Mouse (Mus musculus) WW6 (cell line): ENCODE measurements around the gene Nav2.
A peak's percentile ranks its signal among the peaks of the same experiment; 100 is the strongest.

Experiments
- DNase-seq: peaks from one replicate; pipeline ENCODE4 v3.0.0-alpha.2; 2013; ENCODE audit warnings: low read depth, low spot score

Gene Nav2

DNA sequence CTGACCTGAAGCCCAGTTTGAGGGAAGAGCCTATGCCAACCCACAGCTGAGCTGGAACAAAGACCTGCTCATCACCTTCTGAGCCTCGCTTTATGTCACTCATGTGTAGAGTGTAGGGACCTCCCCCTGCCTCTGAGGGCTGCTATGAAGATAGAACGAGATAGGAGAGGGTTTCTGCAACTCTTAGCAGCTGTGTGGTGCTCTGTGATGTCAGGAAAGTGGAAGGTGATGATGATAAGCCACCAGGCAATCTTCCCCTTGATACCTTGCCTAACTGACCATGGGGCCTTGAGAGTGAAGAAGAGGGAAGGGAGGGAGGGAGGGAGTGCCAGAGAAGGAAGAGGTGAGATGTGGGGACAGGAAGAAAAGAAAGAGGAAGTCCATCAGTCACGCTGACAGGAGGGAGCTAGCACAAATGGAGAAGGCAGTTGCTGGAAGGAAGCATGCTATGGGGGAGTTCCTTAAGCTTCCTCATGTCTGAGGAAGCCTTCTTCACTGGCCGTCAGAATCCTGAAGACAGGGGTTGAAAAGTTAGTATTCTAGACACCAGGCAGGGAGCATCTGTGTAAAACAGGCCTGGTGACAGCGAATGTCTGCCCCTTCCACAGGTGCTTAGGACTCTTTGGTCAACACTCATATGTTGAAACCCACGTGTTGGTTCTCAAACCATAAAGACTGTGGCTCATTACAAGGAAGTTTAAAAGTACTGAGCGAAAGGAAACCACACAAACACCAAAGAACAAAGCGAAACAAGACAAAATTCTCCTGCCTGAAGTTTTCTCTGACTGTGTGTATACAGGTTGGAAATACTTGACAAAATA is at the start of gene Nav2:
Nav2 (plus strand) TSS at position 196 of the 821 bp plus-strand sequence.
- no peak for DNase-seq

DNA sequence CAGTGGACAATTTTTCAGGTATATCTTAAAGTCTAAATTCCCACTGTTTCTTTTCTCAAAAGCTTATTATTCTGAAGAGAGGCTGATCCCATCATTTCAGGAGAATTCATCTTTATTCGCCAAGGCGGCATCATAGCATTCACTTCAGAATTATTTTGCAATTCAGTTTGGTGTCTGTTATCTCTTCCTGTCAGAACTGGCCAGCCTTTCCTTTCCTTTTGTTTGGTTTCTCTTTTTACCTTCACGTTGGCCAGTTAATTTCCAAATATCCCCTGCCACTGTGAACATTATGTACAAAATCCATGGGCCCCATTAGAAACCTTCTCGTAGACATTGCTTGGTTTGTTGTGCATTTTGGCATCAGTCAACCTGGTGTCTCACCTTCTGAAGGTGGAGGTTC is 49.2 kb upstream of the Nav2 start:
- DNase-seq: no peak

DNA sequence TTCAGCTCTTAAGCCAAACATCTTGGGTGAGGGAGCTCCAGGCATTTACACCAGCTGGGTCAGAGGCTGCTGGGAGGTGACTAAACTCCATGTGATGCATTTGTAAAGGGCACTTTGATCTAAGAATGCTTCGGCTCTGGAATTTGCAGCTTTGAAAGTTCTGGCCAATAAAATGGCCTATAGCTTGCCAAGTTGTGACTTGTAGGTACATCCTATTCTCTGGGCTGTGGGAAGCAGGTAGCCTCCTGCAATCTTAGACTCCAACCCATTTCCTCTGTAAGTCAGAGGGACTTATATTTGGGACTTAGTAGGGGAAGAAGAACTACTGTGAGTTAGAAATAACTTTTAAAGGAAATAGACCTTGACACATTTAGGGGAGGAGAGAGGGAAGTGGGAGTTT is 47.6 kb upstream of the Nav2 start:
- DNase-seq: no peak

DNA sequence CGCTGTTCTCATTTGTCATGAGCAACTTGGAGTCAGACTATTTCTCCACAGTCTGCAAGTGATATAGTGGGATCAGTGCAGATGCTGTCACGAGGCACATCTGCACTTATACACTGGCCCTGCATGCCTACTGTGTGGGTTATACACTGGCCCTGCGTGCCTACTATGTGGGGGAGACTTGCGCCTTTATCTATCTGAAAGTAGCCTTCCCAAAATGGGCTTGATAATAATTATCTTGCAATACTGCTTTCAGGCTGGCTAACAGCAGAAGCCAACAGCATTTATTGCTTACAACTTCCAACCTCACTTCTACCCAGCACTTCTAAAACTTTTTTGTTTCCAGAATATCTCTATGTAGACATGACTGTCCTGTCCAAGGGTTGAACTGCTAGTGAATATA is 46.7 kb upstream of the Nav2 start:
- DNase-seq: no peak

DNA sequence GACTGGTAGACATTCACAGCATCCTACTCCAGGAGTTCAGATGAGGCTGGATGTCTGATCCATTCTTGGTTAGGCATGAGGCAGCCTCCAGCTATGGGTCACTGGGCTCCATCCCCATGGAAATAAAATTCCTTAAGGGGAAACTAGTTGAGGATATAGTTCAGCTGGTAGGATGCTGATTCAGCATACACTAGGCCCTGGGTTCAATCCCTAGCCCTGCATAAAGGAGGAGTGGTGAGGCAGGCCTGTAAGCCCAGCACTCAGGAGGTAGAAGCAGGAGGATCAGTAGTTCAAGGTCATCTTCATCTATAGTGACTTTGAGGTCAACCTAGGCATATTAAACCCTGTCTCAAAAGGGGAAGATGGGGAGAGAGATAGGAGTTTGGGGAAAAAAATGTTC is 44.3 kb upstream of the Nav2 start:
- no peak for DNase-seq

DNA sequence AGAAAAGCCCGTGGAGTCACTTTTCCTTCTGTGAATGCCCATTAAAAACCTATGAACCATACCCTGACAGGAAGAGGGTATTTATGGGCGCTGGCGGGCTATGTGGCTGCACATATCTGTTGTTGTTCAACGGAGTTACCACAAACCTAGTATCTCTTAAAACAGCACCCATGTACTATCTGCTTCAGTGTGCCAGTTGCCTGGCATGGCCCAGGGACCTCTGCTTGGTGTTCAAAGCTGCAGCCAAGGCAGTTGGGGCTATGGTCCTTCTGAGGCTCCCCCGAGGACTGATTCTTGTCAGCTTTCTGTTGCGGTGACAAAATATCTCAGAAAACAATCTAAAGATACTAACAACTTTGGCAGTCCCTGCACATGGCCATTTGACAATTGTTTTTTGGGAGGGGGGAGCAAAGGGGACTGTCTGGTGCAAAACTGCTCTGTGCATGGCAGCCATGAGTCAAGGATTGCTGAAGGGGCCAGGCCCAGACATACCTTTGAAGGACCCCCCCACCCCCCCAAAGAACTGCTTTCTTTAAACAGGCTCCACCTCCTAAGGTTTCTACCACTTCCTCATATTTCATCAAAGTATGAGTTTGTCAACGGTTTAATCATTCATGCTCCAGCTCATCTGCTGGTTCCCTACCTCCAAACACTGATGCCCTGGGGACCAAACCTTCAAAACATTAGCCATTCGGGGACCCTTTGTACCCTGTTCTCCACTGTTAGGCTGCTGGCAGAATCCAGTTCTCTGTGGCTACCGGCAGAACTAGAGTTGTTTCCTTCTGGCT is 43.7 kb upstream of the Nav2 start:
- no peak for DNase-seq

DNA sequence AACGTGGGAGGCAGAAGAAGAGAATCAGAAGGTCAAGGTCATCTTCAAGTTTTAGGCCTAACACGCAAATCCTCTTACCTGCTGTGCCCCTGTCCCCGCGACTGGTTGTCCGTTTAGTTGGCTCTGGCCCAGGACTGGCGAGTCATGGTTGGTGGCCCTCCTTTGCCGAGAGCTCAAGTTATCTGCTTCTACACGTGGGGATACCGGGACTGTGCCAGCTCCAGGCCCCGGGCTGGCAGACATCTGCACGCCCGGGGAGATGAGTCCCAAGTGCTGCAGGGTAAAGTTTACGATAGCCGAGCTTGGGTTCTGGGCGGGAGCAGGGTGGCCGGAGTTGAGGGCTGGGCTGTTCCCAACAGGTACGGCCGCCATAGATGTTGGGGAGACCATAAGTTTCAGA is 40.9 kb upstream of the Nav2 start:
- no peak for DNase-seq

DNA sequence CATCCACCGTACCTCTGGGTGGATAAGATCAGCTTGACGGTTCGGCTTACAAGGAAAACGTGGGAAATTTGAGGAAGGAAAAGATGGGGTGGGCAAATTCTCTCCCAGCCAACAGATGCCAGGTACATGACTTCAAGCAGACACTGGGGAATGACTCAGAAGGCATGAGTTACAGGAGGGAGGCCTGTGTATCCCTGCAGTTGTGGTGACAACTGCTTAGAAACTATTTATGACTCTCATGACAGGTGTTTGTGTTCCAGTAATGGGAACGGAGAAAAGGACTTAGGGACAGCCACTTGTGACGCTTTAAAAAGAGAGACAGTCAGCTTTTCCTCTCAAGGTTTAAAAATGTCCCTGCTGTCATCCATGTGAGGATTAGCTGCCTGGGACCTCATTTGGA is 38.4 kb upstream of the Nav2 start:
- no peak for DNase-seq

DNA sequence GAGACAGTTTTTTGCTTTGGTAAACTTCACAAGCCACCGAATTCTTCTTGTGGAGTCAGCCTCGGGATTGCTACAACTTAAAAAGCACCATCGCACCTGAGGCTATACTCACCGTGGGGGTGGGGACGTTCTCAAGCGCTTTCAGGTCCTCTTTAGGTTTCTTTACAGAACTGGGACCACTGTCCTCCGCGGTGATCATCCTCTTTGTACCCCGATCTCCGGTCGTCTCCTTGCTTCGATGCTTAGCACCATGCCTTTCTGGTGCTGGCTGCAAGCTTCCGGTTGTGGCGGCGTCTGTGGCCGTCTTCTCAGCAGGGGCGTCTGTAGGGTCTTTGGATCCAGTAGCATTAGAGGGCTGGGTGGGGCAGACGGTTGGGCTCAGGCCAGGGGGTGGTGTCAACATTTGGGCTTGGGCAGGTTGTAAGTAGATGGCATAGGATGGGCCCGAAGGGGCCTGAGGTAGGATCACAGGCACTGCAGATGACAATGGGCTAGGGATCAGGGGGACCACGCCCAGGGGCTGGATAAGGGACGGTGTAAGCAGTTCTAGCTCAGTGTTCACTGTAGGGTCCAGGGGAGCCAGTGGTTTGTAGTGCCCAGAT is 37.8 kb upstream of the Nav2 start:
- DNase-seq: no peak

DNA sequence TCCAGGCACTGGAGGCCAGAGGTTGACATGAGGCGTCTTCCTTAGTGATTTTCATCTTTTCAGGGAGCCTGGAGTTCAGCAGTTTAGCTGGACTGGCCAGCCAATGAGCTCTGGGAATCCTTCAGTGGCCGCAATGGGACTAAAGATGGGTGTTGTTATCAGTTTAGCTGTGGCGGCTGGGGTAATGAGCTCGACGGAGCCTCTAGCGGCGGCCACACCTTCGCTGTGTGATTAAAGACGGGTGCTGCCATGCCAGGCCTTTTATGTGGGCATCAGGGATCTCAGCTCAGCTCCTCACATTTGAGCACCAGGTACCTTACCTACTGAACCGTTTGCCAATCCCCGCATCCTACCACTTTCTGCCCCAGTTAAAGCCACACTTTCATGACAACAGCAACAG is 37.2 kb upstream of the Nav2 start:
- DNase-seq: no peak

DNA sequence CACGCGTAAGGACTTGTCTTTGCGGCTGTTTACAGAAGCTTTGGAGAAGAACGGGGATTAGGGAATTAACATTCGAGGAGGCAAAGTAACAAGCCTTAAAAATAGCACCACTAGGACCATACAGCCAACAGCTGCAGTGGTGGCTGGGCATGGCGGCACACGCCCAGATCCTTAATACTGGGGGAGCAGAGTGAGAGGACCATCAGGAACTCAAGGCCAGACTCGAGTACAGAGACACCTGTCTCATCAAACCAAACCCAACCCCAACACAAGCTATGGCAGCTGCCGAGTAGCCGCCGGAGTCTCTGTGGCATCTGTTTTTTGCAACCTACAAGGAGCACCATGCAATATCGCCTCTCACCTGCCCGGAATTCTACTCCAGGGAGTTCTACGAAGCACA is 33.4 kb upstream of the Nav2 start:
- no peak for DNase-seq

DNA sequence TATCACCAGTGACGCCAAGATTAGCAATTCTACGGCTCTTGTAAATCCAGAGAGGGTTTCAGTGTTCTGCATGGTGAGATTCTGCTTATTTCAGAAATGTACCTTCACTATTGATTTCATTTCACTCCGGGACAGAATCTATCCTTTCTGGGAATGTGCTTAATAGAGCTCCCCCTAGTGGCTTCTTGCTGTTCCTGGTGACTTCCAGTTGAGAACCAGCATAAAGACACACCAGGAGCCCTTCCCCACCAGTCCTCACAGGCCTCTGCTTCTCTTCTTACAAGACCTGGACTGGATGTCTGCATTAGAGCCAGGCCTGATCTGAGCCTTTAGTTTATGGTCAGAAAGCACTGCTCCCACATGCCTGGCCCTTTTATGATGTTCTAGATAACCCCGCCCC is 32.0 kb upstream of the Nav2 start:
- DNase-seq: no peak

DNA sequence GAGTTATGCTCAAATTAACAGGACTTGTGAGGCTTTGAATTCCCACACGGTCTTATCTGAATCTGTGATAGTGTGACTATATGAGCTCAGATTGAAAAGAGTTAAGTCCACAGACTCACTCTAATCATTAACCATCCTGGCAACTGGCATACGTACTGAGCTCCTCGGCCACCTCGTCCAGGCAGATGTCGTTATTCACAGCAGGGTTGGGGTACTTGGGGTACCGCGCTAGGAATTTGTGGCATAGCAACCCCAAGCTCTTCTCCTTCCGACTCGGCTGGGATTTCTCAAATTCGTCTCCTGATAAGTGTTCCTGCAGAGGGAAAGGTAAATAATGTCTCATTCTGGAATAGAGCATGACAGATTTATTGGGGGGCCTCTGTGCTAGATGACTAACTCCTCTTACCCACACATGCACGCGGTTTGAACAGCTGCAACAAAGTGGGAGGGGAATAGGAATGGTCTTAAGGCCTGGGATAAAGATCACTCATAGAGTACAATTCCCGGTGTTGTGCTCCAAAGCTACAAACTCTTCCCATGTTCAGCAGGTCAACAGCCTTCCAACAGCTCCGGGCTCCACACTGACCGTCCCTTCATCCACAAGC is 30.6 kb upstream of the Nav2 start:
- DNase-seq: no peak

DNA sequence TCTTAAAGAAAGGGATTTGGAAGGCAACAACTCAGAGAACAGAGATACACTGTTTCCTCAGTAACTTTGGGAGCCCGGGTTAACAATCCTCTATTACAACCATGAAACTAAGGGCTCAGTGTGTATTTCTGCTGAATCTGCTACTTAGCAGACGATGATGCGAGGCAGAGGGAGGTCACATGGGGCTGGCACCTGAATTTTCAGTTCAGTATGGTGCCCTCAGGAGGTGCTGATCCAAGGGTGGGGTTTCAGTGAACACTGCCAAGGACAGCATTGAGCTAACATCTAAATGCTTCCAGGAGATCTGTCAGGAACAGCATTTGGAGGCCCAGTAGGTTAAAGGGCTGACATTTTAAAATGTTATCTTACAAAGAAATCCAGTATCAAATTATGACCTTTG is 28.9 kb upstream of the Nav2 start:
- DNase-seq: no peak

DNA sequence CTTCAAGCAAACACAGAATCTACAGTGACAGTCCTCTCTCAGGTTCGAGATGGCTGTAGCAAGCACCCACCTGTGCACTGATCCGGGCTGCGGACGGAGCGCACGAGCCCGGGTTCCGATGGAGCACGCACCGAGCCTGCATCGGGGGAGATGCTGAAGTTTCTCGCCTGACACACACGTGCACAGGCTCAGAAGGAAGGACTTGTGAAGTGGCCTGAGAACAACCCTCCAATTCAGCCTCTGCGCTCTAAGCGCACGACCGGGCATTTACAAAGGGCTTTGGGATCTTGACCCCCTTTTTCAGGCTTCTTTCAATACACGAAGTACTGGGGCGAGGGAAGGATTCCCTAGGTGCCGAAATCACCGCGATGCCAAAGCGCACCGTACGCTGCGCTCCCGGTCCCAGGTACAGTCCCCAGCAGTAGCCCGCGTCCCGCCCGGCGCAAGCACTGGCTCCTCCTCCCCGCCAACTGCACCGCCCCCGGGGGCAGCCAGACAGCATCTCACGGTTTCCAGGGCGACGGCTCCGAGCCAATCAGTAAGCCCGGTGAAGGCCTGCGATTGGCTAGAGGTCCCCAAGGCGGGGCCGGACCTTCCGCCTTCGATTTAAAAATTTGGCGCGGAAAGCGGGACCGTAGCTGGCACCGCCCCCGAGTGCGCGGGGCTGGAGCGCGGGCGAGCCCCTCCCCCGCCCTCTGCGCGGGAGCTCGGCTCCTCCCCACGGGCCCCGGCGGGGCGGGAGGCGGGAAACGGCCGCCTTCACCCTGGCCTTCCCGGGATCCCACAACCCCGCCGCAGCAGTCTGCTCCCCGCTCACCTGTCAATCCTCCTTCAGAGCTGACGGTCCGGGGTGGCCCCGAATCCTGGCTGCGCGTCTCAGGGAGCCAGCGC is 27.7 kb upstream of the Nav2 start:
- DNase-seq: peak; percentile 89

DNA sequence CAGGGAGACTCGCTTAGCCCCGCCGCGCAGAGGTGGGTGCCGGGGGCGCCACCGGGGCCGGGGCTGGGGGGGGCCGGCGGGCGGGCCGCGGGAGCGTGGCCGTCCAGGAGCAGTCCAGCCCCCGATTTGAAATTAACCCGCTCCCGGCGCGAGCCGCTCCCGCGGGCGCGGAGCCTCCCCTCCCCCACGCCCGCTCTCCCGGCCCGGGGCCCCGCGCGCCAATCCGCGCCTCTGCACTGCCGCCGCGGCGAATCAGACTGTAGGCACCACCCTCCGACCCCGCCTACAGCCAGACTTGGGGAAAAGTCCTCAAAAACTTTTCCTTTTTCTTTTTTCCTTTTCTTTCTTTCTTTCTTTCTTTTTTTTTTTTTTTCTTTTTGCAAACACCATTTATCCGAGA is 27.0 kb upstream of the Nav2 start, which contains the start of gene E2f8:
E2f8 (minus strand) TSS at position 111 of the 400 bp plus-strand sequence.
- no peak for DNase-seq

DNA sequence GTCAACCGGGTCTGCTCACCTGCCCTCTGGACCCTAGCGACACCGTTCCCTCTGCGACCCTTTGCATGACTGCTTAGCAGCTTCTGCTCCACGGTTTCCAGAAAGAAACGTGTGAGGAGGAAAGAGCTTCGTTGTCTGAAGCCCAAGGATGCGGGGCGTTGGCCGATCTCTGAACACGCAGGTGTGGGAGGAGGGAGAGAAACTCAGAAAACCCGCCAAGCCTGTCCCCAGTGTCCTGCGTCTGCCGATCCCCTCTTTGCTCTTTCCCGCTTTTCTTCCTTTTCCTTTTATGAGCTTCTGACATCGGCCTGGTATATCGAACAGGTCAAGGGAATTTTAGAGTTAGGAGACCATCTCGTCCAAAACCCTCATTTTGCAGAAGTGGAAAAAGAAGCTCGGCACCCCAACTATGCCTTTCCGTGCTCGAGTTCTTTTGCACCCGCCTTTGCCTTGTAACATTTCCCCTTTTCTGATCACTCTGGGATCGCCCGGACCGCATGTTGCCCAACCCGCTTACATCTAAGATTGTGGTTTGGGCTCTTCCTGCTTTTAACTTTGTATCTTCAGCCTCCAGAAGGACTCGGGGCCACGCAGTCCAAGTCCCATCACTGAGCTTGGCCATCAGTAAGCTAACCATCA is 26.4 kb upstream of the Nav2 start:
- no peak for DNase-seq

DNA sequence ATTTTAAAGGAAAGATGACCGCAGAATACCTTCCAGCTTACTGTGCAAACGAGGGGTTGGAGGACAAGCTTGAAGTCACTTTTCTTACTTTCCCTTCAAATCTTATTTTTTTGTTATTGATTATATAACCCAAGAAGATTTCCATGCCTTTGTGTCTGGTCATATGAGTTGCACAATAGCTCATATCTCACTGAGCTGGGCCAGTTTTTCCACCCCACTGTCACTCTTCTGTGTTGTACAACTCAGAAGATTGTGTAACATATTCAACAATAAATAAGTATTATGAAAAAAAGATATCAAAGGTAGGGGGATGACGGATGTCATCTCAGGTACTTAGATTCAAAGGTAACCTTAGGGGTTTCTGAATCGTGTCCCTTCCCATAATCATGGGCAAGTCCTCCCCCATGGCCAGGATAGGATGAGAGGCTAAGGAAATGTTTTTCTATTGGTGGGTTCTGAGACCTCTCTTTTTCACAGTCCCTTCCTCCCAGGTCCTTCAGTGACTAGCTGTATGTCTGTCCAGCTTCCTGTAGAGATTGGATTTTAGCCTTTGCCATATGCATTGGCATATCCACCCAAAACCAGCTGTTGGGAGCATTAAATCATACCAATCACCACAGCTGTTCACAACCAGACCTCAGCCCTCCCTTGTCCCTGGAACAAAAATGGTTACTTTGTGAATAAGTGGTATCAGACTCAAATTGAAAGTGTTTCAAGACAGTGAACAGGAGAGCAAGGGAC is 24.8 kb upstream of the Nav2 start:
- DNase-seq: no peak

DNA sequence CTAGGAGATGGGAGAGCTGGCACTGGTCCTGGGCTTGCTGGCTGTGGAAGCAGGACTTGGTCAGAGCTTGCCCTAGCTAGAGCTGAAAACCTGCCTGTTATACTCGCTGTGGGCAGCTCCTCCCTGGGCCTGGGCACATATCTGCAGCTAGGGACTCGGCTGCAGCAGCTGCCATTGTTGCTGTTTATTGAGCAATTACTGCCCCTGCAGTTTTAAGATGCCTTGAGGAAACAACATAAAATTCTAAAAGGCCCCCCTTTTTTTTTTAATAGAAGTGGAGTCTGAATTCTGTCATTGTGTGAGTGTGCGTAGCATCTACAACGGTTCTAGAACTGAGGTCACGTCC is 24.3 kb upstream of the Nav2 start:
- DNase-seq: no peak

DNA sequence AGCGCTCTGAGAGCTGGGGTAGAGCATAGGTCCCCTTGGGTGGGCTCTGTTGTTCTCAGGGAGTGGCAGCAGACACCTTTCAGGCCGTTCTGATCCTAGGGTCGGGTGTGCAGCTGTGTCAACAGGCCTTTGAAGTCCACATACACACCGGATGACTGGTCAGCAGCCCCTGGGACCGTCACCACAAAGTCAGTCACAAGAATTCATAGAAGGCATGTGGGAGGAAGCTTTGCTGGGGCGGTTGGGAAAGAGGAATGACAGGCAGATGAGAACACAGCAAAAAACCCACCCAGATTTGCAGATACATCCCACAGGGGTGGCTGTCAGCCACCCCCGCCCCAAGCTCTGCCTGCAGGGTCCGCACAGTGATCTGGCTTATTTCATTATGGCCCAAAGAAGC is 20.5 kb upstream of the Nav2 start:
- DNase-seq: no peak
